Mouse (Mus musculus) CH12.LX (cell line): ENCODE measurements around the gene Slc25a19. TPM values are rescaled to one million over a fixed set of nuclear protein-coding genes. Genes with fewer than 3 reads are reported as not detected.

Experiments used
- DNase-seq: peaks from one replicate; pipeline ENCODE4 v3.0.0-alpha.2; 2013; ENCODE audit errors: extremely low read depth
- H3K27ac ChIP-seq: 2 replicates; pipeline ENCODE4 v1.5.1; 2012; ENCODE audit warnings: low read depth, mild to moderate bottlenecking, control low read depth, moderate library complexity; ENCODE audit not compliant: insufficient read depth
- H3K27me3 ChIP-seq: replicated peaks from 2 replicates; pipeline ENCODE3; 2012; ENCODE audit warnings: inconsistent platforms
- H3K36me3 ChIP-seq, 2 experiments: replicated peaks in 1 of 2; 2 replicates each; pipeline versions ENCODE3 to v1.6.1; 2012; ENCODE audit warnings: inconsistent platforms in 1 of 2, low read length in 1 of 2, mild to moderate bottlenecking in 1 of 2, mixed read lengths in 1 of 2, moderate library complexity in 1 of 2; ENCODE audit not compliant: control insufficient read depth in 1 of 2, insufficient read depth in 1 of 2
- H3K4me1 ChIP-seq, 2 experiments: 2 replicates each; pipeline ENCODE4 v1.6.1; 2012; ENCODE audit warnings: inconsistent platforms in 1 of 2, moderate library complexity in 1 of 2; ENCODE audit not compliant: insufficient read depth in 2 of 2, control insufficient read depth in 1 of 2
- H3K4me2 ChIP-seq: 2 replicates; pipeline ENCODE4 v1.6.1; 2012; ENCODE audit warnings: low read depth, mild to moderate bottlenecking, control low read depth; ENCODE audit not compliant: poor library complexity, insufficient read depth, severe bottlenecking
- H3K4me3 ChIP-seq, 3 experiments: fragments of 150-350 bp in 1 of 3; sonication (generic) in 1 of 3; replicated peaks in 1 of 3; 2 replicates each; pipeline versions ENCODE3 to v1.5.1; 2011 to 2012; ENCODE audit warnings: low read depth in 2 of 3, low read length in 2 of 3, mild to moderate bottlenecking in 2 of 3, moderate library complexity in 2 of 3, control low read depth in 1 of 3, improper control_type of control experiment in 1 of 3, inconsistent platforms in 1 of 3, mixed read lengths in 1 of 3; ENCODE audit not compliant: poor library complexity in 1 of 3
- H3K79me2 ChIP-seq: replicated peaks from 2 replicates; pipeline ENCODE4 v1.6.1; 2012; ENCODE audit warnings: mild to moderate bottlenecking, moderate library complexity; ENCODE audit not compliant: control insufficient read depth, poor library complexity, insufficient read depth, severe bottlenecking; ENCODE audit errors: extremely low read depth
- H3K9ac ChIP-seq: 2 replicates; pipeline ENCODE4 v1.6.1; 2012; ENCODE audit warnings: low read depth, mild to moderate bottlenecking, control low read depth, moderate library complexity; ENCODE audit not compliant: insufficient read depth
- H3K9me3 ChIP-seq: replicated peaks from 2 replicates; pipeline ENCODE3; 2012; ENCODE audit warnings: low read length, inconsistent platforms, mixed read lengths
- BHLHE40 ChIP-seq: IDR thresholded peaks from 2 replicates; pipeline ENCODE4 v1.6.1; 2011; ENCODE audit warnings: mild to moderate bottlenecking, low read depth, low read length, improper control_type of control experiment
- CHD2 ChIP-seq: IDR thresholded peaks from 2 replicates; pipeline ENCODE4 v1.6.1; 2011; ENCODE audit warnings: low read length, improper control_type of control experiment
- CTCF ChIP-seq, 2 experiments: IDR thresholded peaks in 1 of 2; conservative IDR thresholded peaks in 1 of 2; 2 replicates each; pipeline ENCODE4 v1.5.1; 2011 to 2012; ENCODE audit warnings: low read depth in 2 of 2, low read length in 2 of 2, improper control_type of control experiment in 1 of 2, inconsistent platforms in 1 of 2, mild to moderate bottlenecking in 1 of 2, moderate library complexity in 1 of 2
- E2F4 ChIP-seq: IDR thresholded peaks from 2 replicates; pipeline ENCODE4 v1.6.1; 2011; ENCODE audit warnings: low read depth, low read length, improper control_type of control experiment; ENCODE audit not compliant: insufficient replicate concordance
- ELF1 ChIP-seq: IDR thresholded peaks from 2 replicates; pipeline ENCODE4 v1.6.1; 2014; ENCODE audit warnings: low read depth, mild to moderate bottlenecking, inconsistent platforms, low read length, improper control_type of control experiment
- ETS1 ChIP-seq: conservative IDR thresholded peaks from 2 replicates; pipeline ENCODE4 v1.6.1; 2012; ENCODE audit warnings: low read depth, mild to moderate bottlenecking, inconsistent platforms, low read length, improper control_type of control experiment, moderate library complexity
- GABPA ChIP-seq: IDR thresholded peaks from 2 replicates; pipeline ENCODE4 v1.6.1; 2012; ENCODE audit warnings: low read depth, low read length, improper control_type of control experiment, inconsistent platforms; ENCODE audit not compliant: insufficient replicate concordance
- HCFC1 ChIP-seq: IDR thresholded peaks from 2 replicates; pipeline ENCODE4 v1.6.1; 2012; ENCODE audit warnings: low read depth, mild to moderate bottlenecking, inconsistent platforms, low read length, improper control_type of control experiment
- JUN ChIP-seq: IDR thresholded peaks from 2 replicates; pipeline ENCODE4 v1.6.1; 2011; ENCODE audit warnings: low read depth, mild to moderate bottlenecking, low read length, improper control_type of control experiment, moderate library complexity; ENCODE audit not compliant: insufficient read depth
- JUND ChIP-seq: conservative IDR thresholded peaks from 2 replicates; pipeline ENCODE4 v1.6.1; 2011; ENCODE audit warnings: low read depth, low read length, improper control_type of control experiment
- KAT2A ChIP-seq: IDR thresholded peaks from 2 replicates; pipeline ENCODE4 v1.6.1; 2012; ENCODE audit warnings: low read length, improper control_type of control experiment, inconsistent platforms; ENCODE audit not compliant: insufficient replicate concordance
- MAFK ChIP-seq: IDR thresholded peaks from 2 replicates; pipeline ENCODE4 v1.6.1; 2011; ENCODE audit warnings: low read length, improper control_type of control experiment; ENCODE audit not compliant: insufficient replicate concordance
- MAX ChIP-seq: IDR thresholded peaks from 2 replicates; pipeline ENCODE4 v1.6.1; 2011; ENCODE audit warnings: low read length, improper control_type of control experiment
- MAZ ChIP-seq: IDR thresholded peaks from 2 replicates; pipeline ENCODE4 v1.6.1; 2012; ENCODE audit warnings: low read depth, mild to moderate bottlenecking, inconsistent platforms, low read length, improper control_type of control experiment, moderate library complexity
- MEF2A ChIP-seq: IDR thresholded peaks from 2 replicates; pipeline ENCODE4 v1.6.1; 2014; ENCODE audit warnings: low read depth, mild to moderate bottlenecking, inconsistent platforms, low read length, improper control_type of control experiment, borderline replicate concordance
- MXI1 ChIP-seq: IDR thresholded peaks from 2 replicates; pipeline ENCODE4 v1.6.1; 2011; ENCODE audit warnings: mild to moderate bottlenecking, low read depth, low read length, improper control_type of control experiment
- MYC ChIP-seq: IDR thresholded peaks from 2 replicates; pipeline ENCODE4 v1.6.1; 2011; ENCODE audit warnings: low read depth, mild to moderate bottlenecking, improper control_type of control experiment, low read length
- PAX5 ChIP-seq: IDR thresholded peaks from 2 replicates; pipeline ENCODE4 v1.6.1; 2012; ENCODE audit warnings: low read length, inconsistent platforms, mixed read lengths
- POLR2A ChIP-seq: IDR thresholded peaks from 2 replicates; pipeline ENCODE4 v1.6.1; 2011; ENCODE audit warnings: low read depth, mild to moderate bottlenecking, improper control_type of control experiment, low read length
- POLR2AphosphoS2 ChIP-seq: IDR thresholded peaks from 2 replicates; pipeline ENCODE4 v1.6.1; 2011; ENCODE audit warnings: low read depth, low read length, improper control_type of control experiment
- RAD21 ChIP-seq: IDR thresholded peaks from 2 replicates; pipeline ENCODE4 v1.6.1; 2011; ENCODE audit warnings: low read depth, mild to moderate bottlenecking, low read length, improper control_type of control experiment, moderate library complexity
- RCOR1 ChIP-seq: conservative IDR thresholded peaks from 2 replicates; pipeline ENCODE4 v1.6.1; 2012; ENCODE audit warnings: low read depth, mild to moderate bottlenecking, inconsistent platforms, low read length, improper control_type of control experiment
- SMC3 ChIP-seq: IDR thresholded peaks from 2 replicates; pipeline ENCODE4 v1.6.1; 2011; ENCODE audit warnings: low read depth, low read length, improper control_type of control experiment
- TBP ChIP-seq: conservative IDR thresholded peaks from 2 replicates; pipeline ENCODE4 v1.6.1; 2011; ENCODE audit warnings: low read depth, low read length, improper control_type of control experiment
- TCF12 ChIP-seq: IDR thresholded peaks from 2 replicates; pipeline ENCODE4 v1.6.1; 2014; ENCODE audit warnings: low read depth, mild to moderate bottlenecking, inconsistent platforms, low read length, improper control_type of control experiment
- USF2 ChIP-seq: conservative IDR thresholded peaks from 2 replicates; pipeline ENCODE4 v1.6.1; 2011; ENCODE audit warnings: low read depth, low read length, improper control_type of control experiment
- ZC3H11A ChIP-seq: IDR thresholded peaks from 2 replicates; pipeline ENCODE4 v1.6.1; 2012; ENCODE audit warnings: low read depth, mild to moderate bottlenecking, inconsistent platforms, low read length, improper control_type of control experiment
- ZNF384 ChIP-seq: IDR thresholded peaks from 2 replicates; pipeline ENCODE4 v1.6.1; 2012; ENCODE audit warnings: low read depth, low read length, improper control_type of control experiment, inconsistent platforms
- dilution Hi-C: fragments of 300-500 bp; cut with MboI; formaldehyde crosslinking; loops from 2 replicates; pipeline ENCODE4 v1.14.3; 2020; ENCODE audit warnings: low sequenced_read_pairs; ENCODE audit not compliant: extremely low pct_unique_long_range_greater_than_20kb, extremely low pct_ligation_motif_present
- in situ Hi-C: fragments of 300-500 bp; cut with MboI; formaldehyde crosslinking; loops from 3 replicates; pipeline ENCODE4 v1.14.3; 2019; ENCODE audit warnings: low sequenced_read_pairs, low pct_ligation_motif_present, low pct_unique_long_range_greater_than_20kb, mixed read lengths
- polyA plus RNA-seq: library from polyadenylated mRNA; unstranded; fragments of >175 nt; gene quantifications from 2 replicates; pipeline ENCODE4 v1.2.1, GENCODE M21; 2012; ENCODE audit warnings: low read depth; ENCODE audit not compliant: insufficient read length
- total RNA-seq, 2 experiments: library from RNA; depleted of rRNA; stranded (reverse); fragments of 300-350 nt in 1 of 2; fragments of >200 nt in 1 of 2; gene quantifications; 2 replicates each; pipeline ENCODE4 v1.2.3; 2012 to 2014

Slc25a19 gene
- total and polyA plus RNA-seq, 3 experiments, result 277 to 398 (median 278) TPM

- peak; percentile 85 for TF ChIP-seq JUN
- peak; percentile 98 for TF ChIP-seq TCF12
- no peak for TF ChIP-seq KAT2A
- TF ChIP-seq JUND, result peak; percentile 97
- TF ChIP-seq ETS1, result peak; percentile 96
- peak; percentile 87 for TF ChIP-seq MEF2A
- TF ChIP-seq BHLHE40, result peak; percentile 94
- peak; percentile 98 for TF ChIP-seq MAX
- no peak; the same call in none of the 2 replicates for TF ChIP-seq MAFK
- peak; percentile 31 for TF ChIP-seq SMC3
- TF ChIP-seq RCOR1, result peak; percentile 97
- TF ChIP-seq ELF1, result peak; percentile 86
- TF ChIP-seq E2F4, result no peak; the same call in 1 of the 2 replicates
- TF ChIP-seq CHD2, result peak; percentile 81; the same call in 1 of the 2 replicates
- TF ChIP-seq MXI1, result peak; percentile 92
Measured at GRCm38 (mm10) chr11:115640978-115641663, 13.0 kb upstream of the Slc25a19 start (continued).

- DNase-seq, result no peak
- Histone ChIP-seq H3K4me1 (peaks cover 54 to 84% of the 10 kb centered on the region in 2 experiments), H3K79me2 (peaks cover 12% of the 10 kb centered on the region), H3K4me3 (peak overlapping the region in 2 of 3 experiments; percentile 19 to 24), H3K4me2 (peak overlapping the region; percentile 64), H3K27me3 (no peaks in the 10 kb centered on the region), H3K9me3 (no peaks in the 10 kb centered on the region), H3K9ac (peak overlapping the region; percentile 28), H3K36me3 (peaks cover 10 to 14% of the 10 kb centered on the region in 2 experiments), H3K27ac (peak overlapping the region; percentile 98)
- in situ Hi-C loops, result loop anchor here (5.0 to 25.0 kb wide), 3 partner anchors 72 to 772 kb away; partner anchors contain the start of genes Caskin2, Rnf157 and Tsen54
- dilution Hi-C loops, result no loop called here
- TF ChIP-seq HCFC1 (no peak; the same call in 1 of the 2 replicates), MYC (peak; percentile 55; the same call in 1 of the 2 replicates)
Measured at GRCm38 (mm10) chr11:115640311-115640828, 12.3 kb upstream of the Slc25a19 start.

GRCm38 (mm10) chr11:115639540-115639939, 11.4 kb upstream of the Slc25a19 start:
- Histone ChIP-seq H3K4me3 (peak overlapping the region in 2 of 3 experiments; percentile 9), H3K9ac (no peak overlapping the region; the same call in 1 of the 2 replicates), H3K4me1 (peaks cover 49 to 83% of the 10 kb centered on the region in 2 experiments), H3K4me2 (no peak overlapping the region), H3K36me3 (peaks cover 6 to 8% of the 10 kb centered on the region in 2 experiments), H3K27ac (peak overlapping the region; percentile 98), H3K27me3 (no peaks in the 10 kb centered on the region), H3K9me3 (no peaks in the 10 kb centered on the region), H3K79me2 (peaks cover 7% of the 10 kb centered on the region)
- DNase-seq, result no peak
- dilution Hi-C loops, result no loop called here
- in situ Hi-C loops, result loop anchor here (25.0 kb wide), 1 partner anchor 773 kb away; the partner anchor contains the start of gene Rnf157
- TF ChIP-seq TBP (no peak), E2F4 (no peak), MAZ (no peak), KAT2A (no peak), BHLHE40 (no peak), HCFC1 (no peak), POLR2A (no peak), POLR2AphosphoS2 (no peak; the same call in 1 of the 2 replicates), MEF2A (0 out of 2 replicates have a peak, but pooled peaks have one; percentile 45), ZC3H11A (no peak), MAFK (no peak), RAD21 (no peak), CTCF (conservative IDR thresholded peaks at IDR 0.05 in 1 of 2, IDR thresholded peaks at IDR 0.05 in 1 of 2; ENCODE audit: low read depth in 2 of 2, low read length in 2 of 2) (no peak), PAX5 (no peak), RCOR1 (no peak), GABPA (no peak), ZNF384 (no peak; the same call in 1 of the 2 replicates), ETS1 (0 out of 2 replicates have a peak, but pooled peaks have one; percentile 11), TCF12 (no peak), USF2 (no peak)
